Mouse (Mus musculus) olfactory bulb, adult 2 months (tissue): Measurements from ENCODE around the gene Kdm1b.

ENCODE experiments used
- CTCF ChIP-seq: fragments of 200-500 bp; IDR thresholded peaks from 2 replicates; pipeline ENCODE4 v1.5.1; 2012; ENCODE audit warnings: low read depth, mild to moderate bottlenecking, low read length, moderate library complexity; ENCODE audit not compliant: insufficient read depth
- POLR2A ChIP-seq: fragments of 200-500 bp; IDR thresholded peaks from 2 replicates; pipeline ENCODE4 v1.6.1; 2012; ENCODE audit warnings: mild to moderate bottlenecking, low read depth, low read length, moderate library complexity; ENCODE audit not compliant: insufficient read depth

GRCm38 (mm10) chr13:47056126-47056525 lies 12.8 kb downstream of the Kdm1b start:
- TF ChIP-seq CTCF (no peak), POLR2A (no peak)
